Comparison of ENCODE assay signal across 7 mouse cellular contexts in the genomic region with DNA sequence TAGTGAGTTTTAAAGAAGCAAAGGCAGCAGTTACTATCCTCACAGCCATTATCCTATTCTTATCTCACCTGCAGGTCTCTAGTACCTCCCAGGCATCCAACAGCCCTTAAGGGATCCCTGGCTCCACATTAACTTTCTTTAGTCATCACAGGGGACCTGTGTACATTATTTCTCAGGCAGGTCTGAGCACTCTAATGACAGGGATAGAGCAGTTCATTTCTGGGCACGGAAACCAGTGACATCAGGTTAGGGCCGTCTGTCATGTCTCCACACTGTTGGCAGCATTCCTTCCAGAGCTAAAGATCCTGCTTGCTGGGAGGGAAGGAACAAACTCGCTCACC. TPM values are rescaled to one million over a fixed set of nuclear protein-coding genes. Genes with fewer than 3 reads are reported as not detected.
DNase-seq lines count a peak whose midpoint lies in the region; ATAC-seq and TF ChIP-seq lines count a peak whose summit lies in the region.

No protein-coding gene starts in this region.

- 1% methylated on average over 3 of the region's 3 CpGs for WGBS in forebrain, embryonic 14.5 days
- WGBS in liver, embryonic 15.5 days (ENCODE audit: insufficient replicate concordance), result under 1% methylated on average over 3 of the region's 3 CpGs

- H3K4me3 ChIP-seq in CH12.LX (replicated peaks in 1 of 3; ENCODE audit: low read depth in 2 of 3, low read length in 2 of 3, poor library complexity in 1 of 3), result peak overlapping the region; percentile 15 to 93 (median 31)
- peak overlapping the region; percentile 88 for H3K4me3 ChIP-seq in forebrain, embryonic 14.5 days (ENCODE audit: low read depth, low read length)
- peak overlapping the region; percentile 98 for H3K4me3 ChIP-seq in liver, embryonic 15.5 days (replicated peaks)

- no peak for DNase-seq in CH12.LX (ENCODE audit: extremely low read depth)
- DNase-seq in forebrain, embryonic 14.5 days (ENCODE audit: low spot score), result no peak
- no peak for DNase-seq in urinary bladder, adult 18-20 months (ENCODE audit: low spot score in 2 of 2)
- no peak for DNase-seq in cerebellum, postnatal 4 days (ENCODE audit: low spot score in 2 of 2)
- no peak for DNase-seq in c-Kit-positive CD71-positive TER-119-positive erythroid progenitor cells, embryonic 14.5 days (ENCODE audit: low spot score)

- H3K27me3 ChIP-seq in CH12.LX (replicated peaks), result no peaks in the 10 kb centered on the region
- H3K27me3 ChIP-seq in forebrain, embryonic 14.5 days (replicated peaks; ENCODE audit: control insufficient read depth, insufficient read depth, low read length), result no peaks in the 10 kb centered on the region
- 0 out of 2 replicates have a peak, but pooled peaks cover 5% of the 10 kb centered on the region for H3K27me3 ChIP-seq in liver, embryonic 15.5 days

- peaks cover 0 to 16% of the 10 kb centered on the region in 2 experiments for H3K36me3 ChIP-seq in CH12.LX (replicated peaks in 1 of 2; ENCODE audit: control insufficient read depth in 1 of 2, insufficient read depth in 1 of 2, low read length in 1 of 2)
- H3K36me3 ChIP-seq in forebrain, embryonic 14.5 days (ENCODE audit: control insufficient read depth, insufficient read depth, low read length), result no peaks in the 10 kb centered on the region
- H3K36me3 ChIP-seq in liver, embryonic 15.5 days (replicated peaks), result peaks cover 10% of the 10 kb centered on the region

- peaks cover 1% of the 10 kb centered on the region; the same call in 1 of the 2 replicates for H3K79me2 ChIP-seq in CH12.LX (replicated peaks; ENCODE audit: control insufficient read depth, extremely low read depth, insufficient read depth, poor library complexity, severe bottlenecking)

- dilution Hi-C loops in CH12.LX (cut with MboI; ENCODE audit: extremely low pct_ligation_motif_present, extremely low pct_unique_long_range_greater_than_20kb, low sequenced_read_pairs), result no loop called here

- peak; percentile 35 for ATAC-seq in CD4-positive, CD25-positive, alpha-beta regulatory T cell, adult 4 months
- ATAC-seq in forebrain, embryonic 14.5 days, result no peak
- no peak for ATAC-seq in liver, embryonic 15.5 days (ENCODE audit: insufficient read depth)

- H3K27ac ChIP-seq in CH12.LX (ENCODE audit: insufficient read depth, low read depth), result no peak overlapping the region
- H3K27ac ChIP-seq in forebrain, embryonic 14.5 days (ENCODE audit: low read depth, low read length), result no peak overlapping the region
- peak overlapping the region; percentile 93 for H3K27ac ChIP-seq in liver, embryonic 15.5 days (replicated peaks)

- H3K9ac ChIP-seq in CH12.LX (ENCODE audit: insufficient read depth, low read depth), result peak overlapping the region; percentile 28; the same call in 1 of the 2 replicates
- H3K9ac ChIP-seq in forebrain, embryonic 14.5 days (ENCODE audit: low read length), result no peak overlapping the region
- peak overlapping the region; percentile 93 for H3K9ac ChIP-seq in liver, embryonic 15.5 days

- peak overlapping the region; percentile 60 for H3K4me2 ChIP-seq in CH12.LX (ENCODE audit: insufficient read depth, low read depth, poor library complexity, severe bottlenecking)
- peak overlapping the region; percentile 72 for H3K4me2 ChIP-seq in forebrain, embryonic 14.5 days (ENCODE audit: low read length)
- peak overlapping the region; percentile 64 for H3K4me2 ChIP-seq in liver, embryonic 15.5 days

- TF ChIP-seq RAD21 in CH12.LX (IDR thresholded peaks at IDR 0.05; ENCODE audit: low read depth, low read length), result no peak

- in situ Hi-C loops in CH12.LX (cut with MboI; ENCODE audit: low pct_ligation_motif_present, low pct_unique_long_range_greater_than_20kb, low sequenced_read_pairs), result no loop called here

- TF ChIP-seq POLR2A in CH12.LX (IDR thresholded peaks at IDR 0.05; ENCODE audit: low read depth, low read length), result no peak

- peaks cover 0 to 26% of the 10 kb centered on the region in 2 experiments; a peak in 2 of 4 replicates for H3K4me1 ChIP-seq in CH12.LX (ENCODE audit: control insufficient read depth in 1 of 2, insufficient read depth in 2 of 2)
- H3K4me1 ChIP-seq in forebrain, embryonic 14.5 days (ENCODE audit: control insufficient read depth, insufficient read depth, low read length), result 0 out of 2 replicates have a peak, but pooled peaks cover 2% of the 10 kb centered on the region
- peaks cover 34% of the 10 kb centered on the region for H3K4me1 ChIP-seq in liver, embryonic 15.5 days (replicated peaks)

- no peak for TF ChIP-seq CTCF in CH12.LX (conservative IDR thresholded peaks at IDR 0.05 in 1 of 2, IDR thresholded peaks at IDR 0.05 in 1 of 2; ENCODE audit: low read depth in 2 of 2, low read length in 2 of 2)

- no peak for TF ChIP-seq EP300 in CH12.LX (IDR thresholded peaks at IDR 0.05; ENCODE audit: low read length)

- no peaks in the 10 kb centered on the region for H3K9me3 ChIP-seq in CH12.LX (replicated peaks; ENCODE audit: low read length)
- no peaks in the 10 kb centered on the region for H3K9me3 ChIP-seq in forebrain, embryonic 14.5 days (replicated peaks; ENCODE audit: control insufficient read depth, low read length)
- no peaks in the 10 kb centered on the region for H3K9me3 ChIP-seq in liver, embryonic 15.5 days (replicated peaks)

TF ChIP-seq in CH12.LX, 34 proteins besides CTCF, POLR2A, EP300 and RAD21:
- TF ChIP-seq UBTF (IDR thresholded peaks at IDR 0.05; ENCODE audit: low read depth, low read length) (no peak), TCF12 (IDR thresholded peaks at IDR 0.05; ENCODE audit: low read depth, low read length) (no peak), MYC (IDR thresholded peaks at IDR 0.05; ENCODE audit: low read depth, low read length) (no peak), MAX (IDR thresholded peaks at IDR 0.05; ENCODE audit: low read length) (no peak), CHD1 (IDR thresholded peaks at IDR 0.05; ENCODE audit: low read depth, low read length) (no peak), BHLHE40 (IDR thresholded peaks at IDR 0.05; ENCODE audit: low read depth, low read length) (no peak), NRF1 (IDR thresholded peaks at IDR 0.05; ENCODE audit: low read depth, low read length) (no peak), IRF4 (IDR thresholded peaks at IDR 0.05; ENCODE audit: low read depth, low read length) (no peak), CHD2 (IDR thresholded peaks at IDR 0.05; ENCODE audit: low read length) (no peak), SIN3A (IDR thresholded peaks at IDR 0.05; ENCODE audit: low read length) (no peak), SMC3 (IDR thresholded peaks at IDR 0.05; ENCODE audit: low read depth, low read length) (no peak), ZMIZ1 (IDR thresholded peaks at IDR 0.05; ENCODE audit: low read depth, low read length) (no peak)

RNA-seq across cellular contexts. Expression of a gene that starts 0.4 kb away (rescaled TPM):
- polyA plus RNA-seq in CD4-positive, CD25-positive, alpha-beta regulatory T cell, adult 4 months (2017; shearing (Covaris generic)), result 10 to 100 TPM; 44.9 to 46.2 TPM
- total RNA-seq in CH12.LX (2012; rRNA removed), result 11.4 and 13.1 TPM in 2 replicates
- 16.6 and 18.3 TPM in 2 replicates for total RNA-seq in CH12.LX (2014; rRNA removed)
- polyA plus RNA-seq in CH12.LX (2012; ENCODE audit: insufficient read length, low read depth), result 18.7 and 21.7 TPM in 2 replicates
- 15.8 and 17.1 TPM in 2 replicates for polyA plus RNA-seq in forebrain, embryonic 14.5 days (2014; fragmentation: Nextera tagmentation; extraction: Ambion mirVana)
- polyA plus RNA-seq in liver, embryonic 15.5 days (2015; fragmentation: Nextera tagmentation; extraction: Ambion mirVana), result 65.6 and 65.9 TPM in 2 replicates

RNA-seq across cellular contexts. Expression of a gene that starts 9.7 kb away (rescaled TPM):
- not detected for polyA plus RNA-seq in CD4-positive, CD25-positive, alpha-beta regulatory T cell, adult 4 months (2017; shearing (Covaris generic))
- total RNA-seq in CH12.LX (2012; rRNA removed), result not detected in 2 replicates
- total RNA-seq in CH12.LX (2014; rRNA removed), result not detected in 2 replicates
- polyA plus RNA-seq in CH12.LX (2012; ENCODE audit: insufficient read length, low read depth), result 0.15 TPM in 1 of 2 replicates, not detected in the other
- polyA plus RNA-seq in forebrain, embryonic 14.5 days (2014; fragmentation: Nextera tagmentation; extraction: Ambion mirVana), result not detected in 2 replicates
- 0.03 TPM in 1 of 2 replicates, not detected in the other for polyA plus RNA-seq in liver, embryonic 15.5 days (2015; fragmentation: Nextera tagmentation; extraction: Ambion mirVana)

Comparison
In these comparisons a context has a peak if more than half of its experiments do, and no peak if none do; other contexts are left out.
1. H3K4me3 ChIP-seq: peak in every context shown above with its lines; median percentile 98 in liver, embryonic 15.5 days; 88 in forebrain, embryonic 14.5 days; 31 in CH12.LX.